8 mouse cellular contexts compared by ENCODE assay signal in the genomic region with DNA sequence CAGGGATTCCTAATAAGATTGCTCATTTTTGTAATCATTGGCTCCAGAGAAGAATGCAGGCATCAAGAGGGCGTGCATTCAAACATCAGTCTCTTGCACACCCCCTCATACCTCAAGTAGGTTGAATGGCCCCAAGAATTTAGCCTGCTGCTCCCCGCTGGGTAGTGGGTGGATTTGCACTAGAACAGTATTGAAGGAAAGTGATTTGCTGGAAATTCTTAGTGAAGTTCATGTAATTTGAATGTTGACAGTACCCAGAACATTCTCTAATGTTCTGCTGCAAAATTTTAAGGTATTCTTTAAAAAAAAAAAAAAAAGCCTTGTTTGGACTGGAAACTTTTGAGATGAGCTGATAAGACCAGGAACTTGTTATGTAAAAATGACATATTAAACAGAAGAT. TPM values are rescaled to one million over a fixed set of nuclear protein-coding genes. Genes with fewer than 3 reads are reported as not detected.
DNase-seq lines count a peak whose midpoint lies in the region; ATAC-seq and TF ChIP-seq lines count a peak whose summit lies in the region.

No protein-coding gene starts in this region.

- H3K27ac ChIP-seq in lung, postnatal 0 days (ENCODE audit: low read length): no peak overlapping the region
- no peak overlapping the region for H3K27ac ChIP-seq in embryonic facial prominence, embryonic 12.5 days
- no peak overlapping the region for H3K27ac ChIP-seq in limb, embryonic 10.5 days
- H3K27ac ChIP-seq in small intestine, adult 2 months (ENCODE audit: insufficient read depth, low read depth, low read length): peak overlapping the region; percentile 99

- ATAC-seq in lung, postnatal 0 days: no peak
- no peak for ATAC-seq in embryonic facial prominence, embryonic 12.5 days (ENCODE audit: insufficient number of reproducible peaks, insufficient read depth, low FRiP score, low TSS enrichment)

- no peak for TF ChIP-seq POLR2A in small intestine, adult 2 months (IDR thresholded peaks at IDR 0.05; ENCODE audit: low read depth, low read length)

- 36% methylated on average over 2 of the region's 2 CpGs for WGBS in lung, postnatal 0 days
- 46% methylated on average over 2 of the region's 2 CpGs for whole genome bisulfite sequencing in embryonic facial prominence, embryonic 12.5 days
- 59% methylated on average over 2 of the region's 2 CpGs for WGBS in limb, embryonic 10.5 days
- 31% methylated on average over 2 of the region's 2 CpGs for WGBS in small intestine, adult 2 months

- H3K9ac ChIP-seq in lung, postnatal 0 days (replicated peaks; ENCODE audit: low read depth): no peak overlapping the region
- peak overlapping the region; percentile 78; the same call in 1 of the 2 replicates for H3K9ac ChIP-seq in embryonic facial prominence, embryonic 12.5 days

- 0 out of 2 replicates have a peak, but pooled peaks have one; percentile 2 for TF ChIP-seq EP300 in lung, postnatal 0 days (IDR thresholded peaks at IDR 0.05)

- H3K4me2 ChIP-seq in lung, postnatal 0 days (replicated peaks; ENCODE audit: low read depth, low read length): peak overlapping the region; percentile 64
- peak overlapping the region; percentile 85 for H3K4me2 ChIP-seq in embryonic facial prominence, embryonic 12.5 days (replicated peaks)

- H3K27me3 ChIP-seq in lung, postnatal 0 days (replicated peaks; ENCODE audit: insufficient read depth, low read length): no peaks in the 10 kb centered on the region
- no peaks in the 10 kb centered on the region for H3K27me3 ChIP-seq in embryonic facial prominence, embryonic 12.5 days
- H3K27me3 ChIP-seq in limb, embryonic 10.5 days (ENCODE audit: low read depth, poor library complexity, severe bottlenecking): no peaks in the 10 kb centered on the region
- H3K27me3 ChIP-seq in small intestine, adult 2 months (ENCODE audit: control insufficient read depth, insufficient read depth, low read length): 0 out of 2 replicates have a peak, but pooled peaks cover 3% of the 10 kb centered on the region

- DNase-seq in lung, postnatal 0 days (ENCODE audit: low spot score): no peak
- no peak for DNase-seq in lung, postnatal 4 days
- DNase-seq in limb, embryonic 10.5 days (ENCODE audit: low spot score): no peak
- no peak for DNase-seq in ovary, postnatal 14 days (ENCODE audit: low spot score)
- no peak for DNase-seq in thymus, postnatal 25 days
- DNase-seq in c-Kit-positive CD71-positive TER-119-positive erythroid progenitor cells, embryonic 14.5 days (ENCODE audit: low spot score): no peak

- no peaks in the 10 kb centered on the region for H3K9me3 ChIP-seq in lung, postnatal 0 days (ENCODE audit: low read length)
- no peaks in the 10 kb centered on the region for H3K9me3 ChIP-seq in embryonic facial prominence, embryonic 12.5 days
- no peaks in the 10 kb centered on the region for H3K9me3 ChIP-seq in limb, embryonic 10.5 days (replicated peaks)

- peak overlapping the region; percentile 81; the same call in 1 of the 2 replicates for H3K4me3 ChIP-seq in lung, postnatal 0 days (ENCODE audit: low read depth, low read length)
- H3K4me3 ChIP-seq in embryonic facial prominence, embryonic 12.5 days: peak overlapping the region; percentile 94
- peak overlapping the region; percentile 79; the same call in 1 of the 2 replicates for H3K4me3 ChIP-seq in limb, embryonic 10.5 days
- H3K4me3 ChIP-seq in small intestine, adult 2 months (ENCODE audit: low read depth, low read length): peak overlapping the region; percentile 87; the same call in 1 of the 2 replicates

- H3K4me1 ChIP-seq in lung, postnatal 0 days (ENCODE audit: insufficient read depth, low read depth, low read length): peaks cover 5% of the 10 kb centered on the region; the same call in 1 of the 2 replicates
- peaks cover 16% of the 10 kb centered on the region for H3K4me1 ChIP-seq in embryonic facial prominence, embryonic 12.5 days
- peaks cover 41% of the 10 kb centered on the region for H3K4me1 ChIP-seq in limb, embryonic 10.5 days
- H3K4me1 ChIP-seq in small intestine, adult 2 months (ENCODE audit: control insufficient read depth, insufficient read depth, insufficient read length, low read length): peaks cover 4% of the 10 kb centered on the region

- H3K36me3 ChIP-seq in lung, postnatal 0 days (ENCODE audit: insufficient read depth, low read length): no peaks in the 10 kb centered on the region
- H3K36me3 ChIP-seq in embryonic facial prominence, embryonic 12.5 days: no peaks in the 10 kb centered on the region
- H3K36me3 ChIP-seq in limb, embryonic 10.5 days: no peaks in the 10 kb centered on the region
- H3K36me3 ChIP-seq in small intestine, adult 2 months (ENCODE audit: control insufficient read depth, insufficient read depth, low read length): no peaks in the 10 kb centered on the region

- no peak for TF ChIP-seq CTCF in lung, postnatal 0 days (IDR thresholded peaks at IDR 0.05)
- TF ChIP-seq CTCF in small intestine, adult 2 months (IDR thresholded peaks at IDR 0.05; ENCODE audit: extremely low read depth, insufficient read length, insufficient replicate concordance, low read depth, low read length): no peak

RNA-seq across cellular contexts. Expression of a gene that starts 1.2 kb away (rescaled TPM):
- polyA plus RNA-seq in lung, postnatal 0 days (2015; fragmentation: Nextera tagmentation; extraction: Ambion mirVana): 9.5 and 11.4 TPM in 2 replicates
- 14.9 and 15.2 TPM in 2 replicates for polyA plus RNA-seq in embryonic facial prominence, embryonic 12.5 days (2016; fragmentation: Nextera tagmentation; extraction: Ambion mirVana)
- polyA plus RNA-seq in limb, embryonic 10.5 days (2016; fragmentation: Nextera tagmentation; extraction: Ambion mirVana): 8.2 and 13.4 TPM in 2 replicates
- polyA plus RNA-seq in small intestine, adult 2 months (2012; rRNA removed): 2.2 and 4.7 TPM in 2 replicates

RNA-seq across cellular contexts. Expression of a gene that starts 50.9 kb away (rescaled TPM):
- 0.27 and 0.31 TPM in 2 replicates for polyA plus RNA-seq in lung, postnatal 0 days (2015; fragmentation: Nextera tagmentation; extraction: Ambion mirVana)
- polyA plus RNA-seq in embryonic facial prominence, embryonic 12.5 days (2016; fragmentation: Nextera tagmentation; extraction: Ambion mirVana): 0.29 and 0.41 TPM in 2 replicates
- polyA plus RNA-seq in limb, embryonic 10.5 days (2016; fragmentation: Nextera tagmentation; extraction: Ambion mirVana): 0.10 and 0.18 TPM in 2 replicates
- 1.7 and 2.2 TPM in 2 replicates for polyA plus RNA-seq in small intestine, adult 2 months (2012; rRNA removed)
